Mouse (Mus musculus) hindbrain, embryonic 10.5 days (tissue): ENCODE measurements around the gene Il12b. TPM values are rescaled to one million over a fixed set of nuclear protein-coding genes. Genes with fewer than 3 reads are reported as not detected.
"Not testable (repeated sequence)": the region's sequence is repeated elsewhere in the genome, so short reads cannot be mapped to it uniquely, and the experiment has no call there.

Experiments
- DNase-seq: peaks from one replicate; pipeline ENCODE4 v3.0.0-alpha.2; 2017; ENCODE audit warnings: low spot score
- H3K27ac ChIP-seq: fragments of 300-500 bp; sonication (generic); 2 replicates; pipeline ENCODE4 v1.5.1; 2016; ENCODE audit warnings: mild to moderate bottlenecking, moderate library complexity
- H3K27me3 ChIP-seq: fragments of 300-500 bp; sonication (generic); 2 replicates; pipeline ENCODE4 v1.6.1; 2016; ENCODE audit warnings: mild to moderate bottlenecking; ENCODE audit not compliant: poor library complexity, insufficient read depth, severe bottlenecking
- H3K36me3 ChIP-seq: fragments of 300-500 bp; sonication (generic); 2 replicates; pipeline ENCODE4 v1.6.1; 2016; ENCODE audit warnings: mild to moderate bottlenecking, moderate library complexity
- H3K4me1 ChIP-seq: fragments of 300-500 bp; sonication (generic); replicated peaks from 2 replicates; pipeline ENCODE4 v1.6.1; 2016; ENCODE audit warnings: mild to moderate bottlenecking
- H3K4me3 ChIP-seq: fragments of 300-500 bp; sonication (generic); 2 replicates; pipeline ENCODE4 v1.5.1; 2016; ENCODE audit warnings: mild to moderate bottlenecking, moderate library complexity
- H3K9me3 ChIP-seq: fragments of 300-500 bp; sonication (generic); 2 replicates; pipeline ENCODE4 v1.6.1; 2016; ENCODE audit warnings: mild to moderate bottlenecking, moderate library complexity
- WGBS: fragments of 180-500 bp; shearing (Covaris S2); methylation state at CpG from one replicate; pipeline ENCODE4 v1.1.7; 2016; 5-methylcytosine and 5-hydroxymethylcytosine counted together
- polyA plus RNA-seq: library from polyadenylated mRNA; unstranded; fragments of >200 nt; fragmentation: Nextera tagmentation; extraction: Ambion mirVana; gene quantifications from 2 replicates; pipeline ENCODE4 v1.2.1, GENCODE M21; 2016

Gene Il12b
- polyA plus RNA-seq, 1 experiment from 2014 or later = not detected

DNA sequence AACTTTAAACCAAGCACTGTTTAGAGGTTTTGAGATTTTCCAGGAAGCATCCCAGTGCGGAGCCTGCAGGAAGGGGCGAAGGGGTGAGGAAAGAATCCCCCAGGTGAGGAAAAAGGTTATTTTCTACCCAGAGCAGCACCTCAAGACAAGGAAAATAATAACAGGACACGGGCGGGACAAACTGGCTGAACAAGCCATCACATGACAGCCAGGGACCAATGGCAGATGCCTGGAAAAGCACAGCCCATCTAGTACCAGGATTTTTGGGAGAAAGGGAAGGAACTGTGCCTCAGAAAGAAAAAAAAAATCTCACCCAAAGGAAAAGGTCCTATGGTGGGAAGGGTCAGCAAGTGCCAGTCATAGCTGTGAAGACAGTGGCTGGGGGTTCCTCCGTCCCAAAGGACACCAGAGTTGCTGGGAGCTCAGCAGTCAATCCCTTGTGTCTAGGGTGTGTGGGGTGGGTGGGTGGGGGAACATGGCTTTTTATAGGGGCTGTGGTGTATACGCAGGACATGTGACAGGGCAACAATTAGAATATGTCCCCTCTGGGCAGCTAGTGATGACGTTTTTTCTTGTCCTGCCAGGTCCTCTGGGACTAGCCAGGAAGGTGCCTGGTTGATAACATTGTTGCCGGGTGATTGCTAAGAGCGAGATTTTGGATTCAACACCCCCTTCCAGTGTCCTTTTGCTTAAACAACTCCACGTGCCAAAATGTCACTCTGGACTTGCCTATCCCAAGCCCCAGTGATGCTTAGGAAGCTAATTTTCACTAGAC, 22.7 kb downstream of the Il12b start:
- Histone ChIP-seq H3K36me3 (no peaks in the 10 kb centered on the region), H3K4me1 (0 out of 2 replicates have a peak, but pooled peaks cover 9% of the 10 kb centered on the region), H3K27ac (no peak overlapping the region), H3K4me3 (no peak overlapping the region), H3K9me3 (no peaks in the 10 kb centered on the region), H3K27me3 (no peaks in the 10 kb centered on the region)
- DNase-seq = no peak
- WGBS = 74% methylated on average over 10 of the region's 10 CpGs

DNA sequence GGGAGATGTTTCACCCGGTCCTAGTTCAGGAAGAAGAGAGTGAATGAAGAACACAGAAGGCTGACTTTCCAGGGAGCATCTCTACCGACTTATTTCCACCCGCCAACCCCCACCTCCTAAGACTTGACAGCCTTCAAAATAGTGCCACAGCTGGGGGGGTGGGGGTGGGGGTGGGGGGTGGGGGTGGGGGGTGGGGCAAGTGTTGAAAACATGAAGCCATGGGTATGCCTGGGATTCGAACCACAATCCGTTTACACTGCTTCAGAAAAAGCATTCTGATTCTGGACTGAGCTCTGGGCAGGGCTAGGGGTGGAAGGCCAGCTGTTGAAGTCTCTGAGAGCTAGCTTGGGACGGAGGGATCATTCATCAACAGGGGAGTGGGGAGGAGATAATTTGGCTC, 23.4 kb downstream of the Il12b start:
- Histone ChIP-seq H3K4me1 (0 out of 2 replicates have a peak, but pooled peaks cover 9% of the 10 kb centered on the region), H3K9me3 (no peaks in the 10 kb centered on the region), H3K27me3 (no peaks in the 10 kb centered on the region), H3K27ac (no peak overlapping the region), H3K4me3 (no peak overlapping the region), H3K36me3 (no peaks in the 10 kb centered on the region)
- no peak for DNase-seq
- WGBS = 54% methylated on average over 6 of the region's 6 CpGs

DNA sequence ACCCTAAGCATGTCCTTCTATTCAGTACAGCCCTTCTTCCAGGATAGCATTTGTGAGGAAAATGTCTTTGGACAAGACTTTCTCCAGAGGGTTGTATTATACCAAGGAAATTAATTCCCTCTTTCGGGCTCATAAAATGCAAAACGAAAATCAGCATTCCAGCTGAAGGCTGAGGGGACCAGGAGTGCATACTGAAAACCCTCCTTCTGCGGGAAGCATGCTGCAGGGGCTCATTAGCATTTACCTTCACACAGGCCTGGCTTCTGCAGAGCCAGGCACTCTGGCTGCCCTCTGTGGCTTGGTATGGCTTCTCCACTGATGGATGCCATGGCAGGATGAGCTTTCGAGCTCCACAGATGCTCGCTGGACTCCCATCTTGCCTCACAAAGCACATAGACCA, 24.1 kb downstream of the Il12b start:
- H3K27me3 ChIP-seq = no peaks in the 10 kb centered on the region
- WGBS = 67% methylated on average over 5 of the region's 5 CpGs
- H3K27ac ChIP-seq = no peak overlapping the region
- no peak for DNase-seq
- no peaks in the 10 kb centered on the region for H3K9me3 ChIP-seq
- no peaks in the 10 kb centered on the region for H3K36me3 ChIP-seq
- H3K4me1 ChIP-seq = 0 out of 2 replicates have a peak, but pooled peaks cover 9% of the 10 kb centered on the region
- no peak overlapping the region for H3K4me3 ChIP-seq

DNA sequence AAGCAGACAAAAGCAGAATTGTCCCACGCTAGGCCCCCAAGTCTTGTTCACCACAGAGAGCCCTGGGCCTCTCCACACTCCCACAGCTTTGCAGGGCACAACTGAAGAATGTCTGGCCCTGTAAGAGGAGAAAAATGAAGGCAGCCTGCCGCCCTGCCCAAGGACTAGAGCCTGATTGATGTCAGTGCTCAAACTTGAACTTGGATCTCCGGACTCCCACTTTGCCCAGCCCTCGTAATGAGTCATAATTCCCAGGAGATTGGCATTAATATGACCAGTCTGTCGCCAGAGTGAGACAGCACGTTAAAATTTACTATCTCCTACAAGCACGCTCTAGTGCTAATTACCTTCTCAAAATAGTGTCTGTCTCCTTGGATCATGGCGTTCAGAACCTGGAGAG, 25.1 kb downstream of the Il12b start:
- 89% methylated on average over 8 of the region's 8 CpGs for WGBS
- no peak overlapping the region for H3K4me3 ChIP-seq
- H3K4me1 ChIP-seq = 0 out of 2 replicates have a peak, but pooled peaks cover 9% of the 10 kb centered on the region
- no peak overlapping the region for H3K27ac ChIP-seq
- no peaks in the 10 kb centered on the region for H3K27me3 ChIP-seq
- DNase-seq = no peak
- no peaks in the 10 kb centered on the region for H3K36me3 ChIP-seq
- no peaks in the 10 kb centered on the region for H3K9me3 ChIP-seq

DNA sequence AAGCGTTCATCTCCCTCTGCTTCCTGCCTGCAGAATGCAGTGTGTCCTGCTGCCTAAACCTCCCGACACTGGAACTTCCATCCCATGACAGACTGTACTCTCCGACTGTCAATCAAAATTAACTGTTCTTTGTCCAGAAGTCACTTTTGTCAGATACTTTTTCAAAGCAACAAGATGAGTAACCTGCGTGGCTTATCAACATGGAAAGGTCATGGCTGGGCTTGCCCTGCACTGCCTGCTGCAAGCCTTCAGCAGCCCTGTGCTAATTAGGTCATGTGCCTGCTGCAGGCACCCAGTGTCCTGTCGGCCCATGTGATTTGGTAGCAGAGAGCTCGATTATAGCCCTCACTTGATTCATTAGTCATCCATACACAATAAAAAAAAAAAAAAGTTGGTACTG, 25.8 kb downstream of the Il12b start:
- Histone ChIP-seq H3K4me3 (no peak overlapping the region), H3K9me3 (no peaks in the 10 kb centered on the region), H3K4me1 (0 out of 2 replicates have a peak, but pooled peaks cover 9% of the 10 kb centered on the region), H3K27ac (no peak overlapping the region), H3K27me3 (no peaks in the 10 kb centered on the region), H3K36me3 (no peaks in the 10 kb centered on the region)
- DNase-seq = no peak
- WGBS = 76% methylated on average over 6 of the region's 6 CpGs

DNA sequence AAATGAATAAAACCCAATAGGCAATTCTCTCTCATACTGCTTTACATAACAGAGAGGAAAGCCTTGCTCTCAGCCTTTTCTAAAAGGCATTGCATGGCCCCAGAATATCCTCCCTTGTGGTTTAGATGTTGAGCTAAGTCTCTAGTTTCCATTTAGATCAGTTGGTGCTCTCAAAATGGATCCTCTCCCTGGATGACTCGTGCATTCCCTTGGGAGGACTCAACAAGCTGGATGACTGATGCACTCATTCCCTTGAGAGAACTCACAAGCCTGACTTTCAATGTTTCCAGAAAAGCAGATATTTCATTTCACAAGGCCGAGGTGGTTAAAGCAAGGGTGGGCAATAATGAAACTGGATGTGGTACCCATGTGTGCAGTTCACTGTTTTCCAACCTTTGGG, 28.1 kb downstream of the Il12b start:
- Histone ChIP-seq H3K27me3 (no peaks in the 10 kb centered on the region), H3K27ac (no peak overlapping the region), H3K4me3 (no peak overlapping the region), H3K9me3 (no peaks in the 10 kb centered on the region), H3K36me3 (no peaks in the 10 kb centered on the region), H3K4me1 (0 out of 2 replicates have a peak, but pooled peaks cover 9% of the 10 kb centered on the region)
- 69% methylated on average over 2 of the region's 2 CpGs for WGBS
- no peak for DNase-seq

DNA sequence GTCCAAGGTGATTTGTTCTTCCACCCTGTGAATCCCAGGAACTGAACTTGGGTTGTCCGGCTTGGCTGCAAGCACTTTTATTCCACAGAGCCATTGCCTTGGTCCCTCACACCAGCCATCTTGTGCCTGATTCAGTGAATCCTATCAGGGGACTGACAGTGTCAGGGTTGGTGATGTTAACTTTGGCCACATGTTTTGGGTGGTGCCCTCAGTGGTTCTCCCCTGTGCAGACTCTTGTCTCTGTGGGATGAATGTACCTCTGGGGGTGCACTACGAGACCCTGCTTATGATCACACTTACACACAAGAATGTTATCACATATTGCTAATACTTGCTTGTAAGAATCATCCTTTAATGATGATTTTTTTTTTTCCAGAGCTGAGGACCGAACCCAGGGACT, 30.2 kb downstream of the Il12b start:
- H3K4me3 ChIP-seq = no peak overlapping the region
- no peaks in the 10 kb centered on the region for H3K27me3 ChIP-seq
- no peak overlapping the region for H3K27ac ChIP-seq
- no peaks in the 10 kb centered on the region for H3K36me3 ChIP-seq
- H3K9me3 ChIP-seq = no peaks in the 10 kb centered on the region
- 90% methylated on average over 3 of the region's 3 CpGs for WGBS
- no peaks in the 10 kb centered on the region for H3K4me1 ChIP-seq
- DNase-seq = no peak

DNA sequence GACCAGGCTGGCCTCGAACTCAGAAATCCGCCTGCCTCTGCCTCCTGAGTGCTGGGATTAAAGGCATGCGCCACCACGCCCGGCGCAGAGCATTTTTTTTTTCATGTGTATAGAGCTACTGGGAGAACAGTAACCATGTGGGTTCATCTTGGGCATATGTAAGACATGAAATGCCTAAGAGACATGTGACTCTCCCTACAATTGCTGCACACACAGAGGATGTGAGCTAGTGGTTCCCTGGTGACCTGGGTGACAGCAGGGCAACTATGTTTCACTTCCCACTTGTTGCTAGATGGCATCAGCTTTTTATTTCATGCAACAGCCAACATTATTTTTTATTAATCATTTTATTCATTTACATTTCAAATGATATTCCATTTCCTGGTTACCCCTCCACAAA, 37.9 kb downstream of the Il12b start:
- no peaks in the 10 kb centered on the region for H3K4me1 ChIP-seq
- no peaks in the 10 kb centered on the region for H3K27me3 ChIP-seq
- H3K36me3 ChIP-seq = no peaks in the 10 kb centered on the region
- no peak overlapping the region for H3K27ac ChIP-seq
- H3K9me3 ChIP-seq = no peaks in the 10 kb centered on the region
- WGBS = 91% methylated on average over 6 of the region's 6 CpGs
- DNase-seq = no peak
- no peak overlapping the region for H3K4me3 ChIP-seq

DNA sequence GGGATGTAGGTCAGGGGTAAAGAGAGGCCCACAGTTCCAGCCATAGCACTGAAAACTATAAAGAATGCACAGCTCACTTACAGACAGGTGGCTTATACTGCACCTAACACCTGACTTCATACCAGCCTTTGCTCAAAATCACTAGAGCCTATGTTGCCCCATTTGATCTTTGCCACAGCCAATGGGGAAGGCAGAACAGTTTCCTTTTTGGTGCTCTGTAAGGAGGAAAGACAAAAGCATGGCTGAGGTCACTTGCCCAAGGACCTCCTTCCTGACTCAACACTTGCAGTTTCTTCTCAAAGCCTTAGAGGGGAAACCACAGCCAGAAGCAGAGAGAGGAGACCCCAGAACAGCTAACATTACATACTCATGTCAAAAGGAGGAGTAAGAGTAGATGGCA, 51.2 kb downstream of the Il12b start:
- H3K36me3 ChIP-seq = peaks cover 24% of the 10 kb centered on the region
- H3K4me1 ChIP-seq = no peaks in the 10 kb centered on the region
- no peaks in the 10 kb centered on the region for H3K9me3 ChIP-seq
- no peak overlapping the region for H3K27ac ChIP-seq
- H3K27me3 ChIP-seq = no peaks in the 10 kb centered on the region
- DNase-seq = no peak
- H3K4me3 ChIP-seq = no peak overlapping the region

DNA sequence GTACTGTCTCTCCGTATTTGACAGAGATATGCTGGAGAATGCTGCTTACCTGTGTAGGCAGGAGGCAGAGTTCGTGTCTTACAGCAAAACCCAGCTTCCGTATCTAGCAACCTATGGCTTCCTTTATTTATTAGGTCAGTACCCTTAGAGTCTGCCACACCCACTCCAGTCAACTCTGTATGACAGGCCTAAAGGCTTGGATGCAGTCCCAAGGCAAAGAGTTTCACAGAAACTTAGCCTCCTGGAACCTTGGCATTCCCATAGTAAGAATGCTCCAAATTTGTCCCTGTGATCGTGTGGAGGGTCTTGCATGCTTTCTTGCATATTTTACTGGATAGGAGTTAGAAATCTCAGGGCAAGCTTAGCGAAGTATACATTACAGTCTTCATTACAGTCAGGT, 52.2 kb downstream of the Il12b start:
- WGBS = 95% methylated on average over 5 of the region's 5 CpGs
- DNase-seq, H3K27me3 ChIP-seq, H3K4me1 ChIP-seq, H3K9me3 ChIP-seq, H3K4me3 ChIP-seq, H3K27ac ChIP-seq: not testable (repeated sequence)
- H3K36me3 ChIP-seq = peaks cover 32% of the 10 kb centered on the region

DNA sequence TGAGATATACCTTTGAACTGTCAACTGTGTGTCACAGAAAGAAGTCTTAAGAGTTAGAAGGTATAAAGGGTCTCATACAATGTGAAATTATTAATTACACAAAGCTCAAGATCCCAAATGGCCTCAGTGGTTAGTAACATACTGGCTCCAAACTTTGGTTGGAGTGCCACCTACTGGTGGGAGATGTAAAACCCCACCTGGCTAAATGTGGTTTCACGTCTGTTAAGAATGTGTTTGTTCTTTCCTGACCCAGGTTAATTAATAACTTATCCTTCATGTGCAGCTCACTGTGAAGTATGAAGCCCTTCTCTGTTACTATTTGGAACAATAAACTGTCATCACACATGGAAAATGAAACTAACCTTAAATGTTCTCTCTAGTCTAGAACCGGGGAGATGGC, 53.6 kb downstream of the Il12b start:
- Histone ChIP-seq H3K27ac (no peak overlapping the region), H3K36me3 (peaks cover 45% of the 10 kb centered on the region), H3K9me3 (no peaks in the 10 kb centered on the region), H3K27me3 (no peaks in the 10 kb centered on the region), H3K4me1 (no peaks in the 10 kb centered on the region), H3K4me3 (no peak overlapping the region)
- peak; percentile 20 for DNase-seq
- 66% methylated on average over 2 of the region's 2 CpGs for WGBS

DNA sequence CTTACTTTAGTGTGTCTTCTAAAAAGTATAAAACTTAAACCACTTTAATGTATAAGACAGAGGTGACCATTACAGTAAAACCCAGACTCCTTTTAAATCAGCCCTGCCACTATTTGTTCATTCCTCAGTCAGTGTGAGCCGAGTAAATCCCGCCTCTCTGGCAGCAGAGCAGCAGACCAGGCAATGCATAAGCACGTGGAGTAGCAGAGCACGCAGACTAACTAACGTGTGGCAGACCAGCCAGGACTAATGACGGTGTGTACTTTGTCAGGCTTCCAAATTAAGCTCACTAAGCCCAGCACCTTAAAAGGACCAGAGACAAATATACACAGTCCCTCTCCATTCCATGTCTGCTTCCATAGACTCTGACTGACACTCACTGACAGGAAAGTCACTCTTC, 61.6 kb downstream of the Il12b start:
- DNase-seq = no peak
- H3K4me1 ChIP-seq = no peaks in the 10 kb centered on the region
- no peak overlapping the region for H3K27ac ChIP-seq
- H3K36me3 ChIP-seq = peaks cover 73% of the 10 kb centered on the region
- H3K9me3 ChIP-seq = no peaks in the 10 kb centered on the region
- H3K4me3 ChIP-seq = no peak overlapping the region
- WGBS = 85% methylated on average over 6 of the region's 6 CpGs
- no peaks in the 10 kb centered on the region for H3K27me3 ChIP-seq
